Mouse (Mus musculus) kidney, postnatal 14 days (tissue): ENCODE measurements at regions not wholly inside any gene's neighbourhood (a gene's known extent, or its start where the extent isn't known, plus 50 kb on each side); places are given as distances from the start of the nearest gene placed in this dataset.
A peak's percentile ranks its signal among the peaks of the same experiment; 100 is the strongest.

Source experiments
- DNase-seq: peaks from one replicate; pipeline ENCODE4 v3.0.0; 2022; ENCODE audit warnings: mixed read lengths

- DNase-seq = no peak
These were observed 194.4 kb downstream of the Npr3 start for GRCm38 (mm10) chr15:11712481-11713274.

GRCm38 (mm10) chr15:11701246-11701645, 205.8 kb downstream of the Npr3 start:
- no peak for DNase-seq

DNA sequence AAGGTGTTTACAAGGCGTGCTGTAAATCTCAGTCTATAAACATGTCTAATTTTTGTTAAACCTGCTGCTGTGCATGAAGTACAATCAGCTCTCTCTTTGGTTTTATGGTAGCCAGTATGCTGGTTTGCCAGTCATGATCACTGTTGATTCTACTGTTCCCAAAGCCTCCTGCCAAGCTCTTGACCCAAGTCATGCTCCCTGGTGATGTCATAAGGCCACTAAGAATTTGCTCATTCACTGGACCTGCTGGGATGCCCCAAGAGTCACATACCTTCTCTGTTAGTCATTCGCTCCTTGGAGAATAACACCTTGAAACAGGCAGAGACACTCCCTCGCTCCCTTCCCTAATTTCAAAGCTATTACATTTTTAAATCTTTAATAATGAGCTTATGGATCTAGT, 207.2 kb downstream of the Npr3 start:
- no peak for DNase-seq

DNA sequence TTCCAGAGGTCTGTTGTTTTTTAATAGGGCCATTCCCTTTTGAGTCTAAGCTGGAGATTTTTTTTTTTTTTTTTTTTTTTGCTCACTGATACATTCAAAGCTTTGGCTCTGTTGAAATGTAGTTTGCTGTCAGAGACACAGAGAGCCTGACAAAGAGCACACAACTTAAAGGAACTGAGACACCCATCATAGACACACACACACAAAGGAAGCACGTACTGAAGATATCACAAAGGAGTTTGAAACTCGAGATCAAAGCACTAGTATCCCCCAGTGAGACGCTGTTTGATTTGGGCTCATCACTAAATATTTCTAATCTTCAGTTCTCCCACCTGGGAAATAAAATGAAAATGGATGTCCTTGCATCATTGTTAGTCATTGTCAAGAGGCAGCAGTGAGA, 210.0 kb downstream of the Npr3 start:
- no peak for DNase-seq

- DNase-seq = no peak
These were observed 213.3 kb downstream of the Npr3 start for GRCm38 (mm10) chr15:11693772-11694270.

DNA sequence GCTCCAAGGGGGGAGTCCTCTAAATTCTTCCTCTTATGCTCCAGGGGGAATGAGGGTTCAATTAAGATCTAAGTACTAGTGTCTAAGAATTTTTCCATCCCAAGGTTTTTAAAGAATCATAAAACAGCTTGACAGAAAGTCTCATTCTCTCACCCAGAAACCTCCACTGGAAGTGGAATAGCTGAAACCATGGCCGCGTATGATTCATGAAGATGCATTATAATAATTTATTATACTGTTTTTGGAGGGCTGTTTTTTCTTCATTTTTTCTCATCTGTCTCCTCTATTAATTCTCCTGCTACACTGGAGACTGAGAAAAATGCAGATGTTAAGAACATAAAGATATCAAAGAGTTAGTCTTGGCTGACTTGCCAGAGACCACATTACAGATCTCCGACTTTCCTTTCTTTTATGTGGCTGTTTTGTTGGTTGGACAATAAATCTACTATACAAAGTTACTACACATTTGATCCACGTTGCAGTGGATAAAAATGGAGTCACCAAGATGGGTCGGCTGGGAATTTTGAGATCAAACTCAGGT, 242.2 kb downstream of the Npr3 start:
- DNase-seq = peak; percentile 1

DNA sequence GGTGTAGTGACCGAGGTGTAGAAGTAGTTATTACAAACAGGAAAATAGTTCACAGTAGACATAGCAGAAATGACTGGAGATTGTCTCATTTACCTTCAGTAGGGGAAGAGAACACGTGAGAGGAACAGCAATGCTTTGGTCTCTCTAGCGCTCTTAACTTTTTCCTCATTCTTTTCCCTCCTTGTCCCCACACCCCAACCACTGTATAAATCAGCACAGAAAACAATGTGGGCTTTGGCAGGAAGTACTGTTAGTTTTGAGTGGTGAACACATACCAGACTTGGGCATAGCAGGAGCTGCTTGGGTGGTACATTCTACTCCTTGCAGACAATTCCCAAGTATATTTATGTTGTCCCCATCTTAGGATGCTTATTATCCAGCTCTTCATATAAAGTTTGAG, 251.9 kb downstream of the Npr3 start:
- DNase-seq = no peak

GRCm38 (mm10) chr15:11646241-11646640, 246.8 kb upstream of the Tars start:
- no peak for DNase-seq

DNA sequence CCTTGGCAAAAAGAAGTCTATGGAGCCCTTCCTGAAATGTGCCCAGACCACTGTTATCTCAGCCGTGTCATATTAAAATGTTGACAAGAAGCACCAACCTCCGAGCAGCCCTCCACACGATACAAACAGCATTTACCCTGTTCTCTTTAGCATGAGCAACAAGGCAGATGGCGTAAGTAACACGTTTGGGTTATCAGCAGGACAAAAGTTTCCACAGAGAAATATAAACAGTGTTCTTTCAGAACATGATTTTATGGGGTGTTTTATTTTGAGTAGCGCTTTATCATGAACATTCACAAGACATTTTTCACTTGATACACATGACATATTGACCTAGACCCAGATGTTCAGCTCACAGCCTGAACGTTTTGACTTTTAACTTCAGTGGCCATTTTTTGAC, 245.3 kb upstream of the Tars start:
- no peak for DNase-seq

DNA sequence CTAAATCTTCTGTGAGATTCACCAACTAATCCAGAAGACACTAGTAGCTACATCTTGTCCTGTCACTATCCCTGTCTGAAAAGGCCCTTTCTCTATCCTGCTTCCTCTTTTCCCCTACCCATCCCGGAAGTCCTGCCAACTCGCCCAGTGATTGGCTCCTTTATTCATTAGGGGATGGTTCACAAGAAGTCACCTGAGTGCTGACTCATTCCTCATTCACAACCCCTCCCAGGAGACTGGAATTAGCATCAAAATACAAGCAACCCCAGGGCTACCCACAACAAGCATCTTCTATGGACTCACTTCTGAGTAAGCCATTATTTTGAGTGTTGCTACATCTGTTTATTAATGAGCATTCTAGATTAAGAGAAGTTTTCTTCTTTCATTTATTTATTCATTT, 231.2 kb upstream of the Tars start:
- no peak for DNase-seq

GRCm38 (mm10) chr15:11626433-11626832, 227.0 kb upstream of the Tars start:
- no peak for DNase-seq

GRCm38 (mm10) chr15:11612416-11612815, 213.0 kb upstream of the Tars start:
- no peak for DNase-seq

GRCm38 (mm10) chr15:11610043-11610670, 210.7 kb upstream of the Tars start:
- DNase-seq = no peak

GRCm38 (mm10) chr15:11607489-11607888, 208.0 kb upstream of the Tars start:
- no peak for DNase-seq

GRCm38 (mm10) chr15:11605677-11606076, 206.2 kb upstream of the Tars start:
- DNase-seq = no peak

DNA sequence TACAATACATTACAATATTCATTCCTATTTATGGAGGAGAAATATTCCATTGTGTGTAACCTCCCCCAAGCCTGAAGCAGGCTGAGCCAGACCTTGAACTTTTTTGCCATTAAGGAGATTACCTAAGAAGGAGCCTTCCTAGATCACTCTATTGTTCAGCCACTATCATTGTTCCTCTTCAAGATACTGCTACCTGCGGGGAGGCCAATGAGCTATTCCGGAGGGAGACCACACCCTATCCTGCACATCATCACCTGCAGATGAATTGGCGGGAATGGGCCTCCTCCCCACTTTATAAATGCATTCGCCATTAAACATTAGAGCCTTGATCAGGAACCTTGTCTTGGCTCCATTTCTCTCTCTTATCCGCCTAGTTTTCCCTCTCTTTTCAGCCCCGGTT, 197.6 kb upstream of the Tars start:
- DNase-seq = no peak

- peak; percentile 30 for DNase-seq
These were observed 191.2 kb upstream of the Tars start for GRCm38 (mm10) chr15:11590542-11591116.

- no peak for DNase-seq
These were observed 190.3 kb upstream of the Tars start for GRCm38 (mm10) chr15:11589795-11590194.

GRCm38 (mm10) chr15:11586384-11586783, 186.9 kb upstream of the Tars start:
- DNase-seq = no peak

DNA sequence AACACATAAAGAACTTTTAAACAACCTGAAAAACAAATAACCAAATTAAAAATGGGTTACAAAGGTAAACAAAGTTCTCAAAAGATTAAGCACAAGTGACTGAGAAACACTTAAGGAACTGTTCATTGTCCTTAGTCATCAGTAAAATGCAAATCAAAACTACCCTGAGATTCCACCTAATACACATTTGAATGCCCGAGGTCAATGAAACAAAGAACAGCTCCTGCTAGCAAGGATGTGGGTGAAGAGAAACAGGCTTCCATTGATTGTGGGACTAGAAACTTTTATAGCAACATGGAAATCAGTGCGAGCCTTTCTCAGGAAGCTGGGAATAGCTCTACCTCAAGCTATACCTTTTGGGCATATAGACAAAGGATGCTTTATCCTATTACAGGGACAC, 184.7 kb upstream of the Tars start:
- no peak for DNase-seq

DNA sequence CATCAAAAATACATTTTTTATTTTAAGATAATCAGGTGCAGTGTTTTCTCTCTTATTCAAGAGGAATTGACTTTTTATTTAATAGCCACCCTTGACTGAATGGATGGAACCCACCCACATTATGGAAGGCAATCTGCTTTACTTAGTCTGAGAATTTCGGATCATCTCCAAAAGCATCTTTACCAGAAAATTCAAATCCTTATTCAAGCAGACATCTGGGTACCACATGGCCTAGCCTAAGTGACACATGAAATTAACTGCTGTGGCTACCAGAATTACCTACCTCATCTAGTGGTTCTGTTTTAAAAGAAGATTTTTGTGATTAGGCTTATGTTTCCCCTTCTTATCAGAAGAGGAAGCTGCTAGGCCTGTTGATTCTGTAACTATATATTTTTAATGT, 178.9 kb upstream of the Tars start:
- DNase-seq = no peak

GRCm38 (mm10) chr15:11574359-11574758, 174.9 kb upstream of the Tars start:
- DNase-seq = peak; percentile 55

GRCm38 (mm10) chr15:11573496-11573895, 174.0 kb upstream of the Tars start:
- peak; percentile 16 for DNase-seq

DNA sequence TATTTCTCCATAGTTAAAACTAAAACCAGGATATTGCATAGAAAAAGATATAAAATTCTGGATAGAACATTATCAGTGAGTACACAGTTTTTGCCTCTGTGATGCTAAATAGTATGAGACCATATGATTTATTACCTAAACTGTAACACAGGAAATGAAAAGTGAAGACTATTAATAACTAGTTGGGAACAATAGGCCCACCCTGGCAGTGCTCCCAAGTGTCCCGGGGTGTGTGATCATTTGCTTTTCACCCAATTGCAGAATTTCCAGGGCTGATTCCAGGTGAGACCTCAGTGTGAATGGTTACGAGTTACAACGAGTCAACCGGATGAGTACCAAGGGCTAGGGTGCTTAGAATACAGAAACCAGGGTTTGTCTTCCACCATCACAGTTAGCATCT, 172.6 kb upstream of the Tars start:
- peak; percentile 54 for DNase-seq
